Mouse (Mus musculus): Measurements from ENCODE around the gene Ankrd33.

The Ankrd33 gene

GRCm38 (mm10) chr15:101115511-101116110 lies at the start of gene Ankrd33:
Ankrd33 (plus strand) TSS chr15:101115755.
- in situ Hi-C loops (cut with MboI) = no loop called here

- in situ Hi-C loops (cut with MboI) = no loop called here
Observed at GRCm38 (mm10) chr15:101066364-101066847, 49.1 kb upstream of the Ankrd33 start.

DNA sequence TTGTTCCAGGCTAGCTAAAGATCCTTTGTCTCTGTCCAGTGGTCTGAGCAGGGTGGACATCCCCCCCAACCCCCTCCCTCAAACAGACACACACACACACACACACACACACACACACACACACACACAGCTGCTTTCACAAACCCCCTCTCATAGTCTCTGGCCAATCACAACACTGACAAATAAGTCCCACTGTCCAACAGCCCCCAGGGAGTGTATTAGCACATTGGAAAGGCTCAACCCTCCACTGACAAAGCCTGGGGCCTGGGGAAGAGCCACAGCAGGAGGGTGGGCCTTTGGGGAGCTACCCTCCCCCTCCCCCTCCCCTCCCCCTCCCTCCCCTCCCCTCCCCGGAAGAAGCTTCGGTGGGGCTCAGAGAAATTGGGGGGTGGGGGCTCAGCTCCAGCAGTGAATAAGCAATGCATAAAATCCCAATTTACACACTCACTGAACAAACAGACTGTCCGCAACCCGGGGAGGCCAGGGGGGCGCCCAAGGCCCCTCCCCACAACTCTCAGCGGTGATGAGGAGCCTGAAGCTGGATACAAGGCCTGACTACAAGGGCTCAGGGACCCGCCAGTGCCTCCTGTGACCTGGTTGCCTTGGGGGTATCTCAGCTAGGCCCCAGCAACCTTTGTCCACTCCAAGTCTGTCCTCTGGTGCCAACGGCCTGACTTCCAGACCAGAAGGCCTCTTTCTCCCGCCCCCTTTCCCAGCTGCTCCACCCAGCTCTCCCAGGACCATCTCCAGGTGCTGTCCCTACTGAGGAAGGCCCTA lies 48.4 kb upstream of the Ankrd33 start:
- in situ Hi-C loops (cut with MboI) = no loop called here

GRCm38 (mm10) chr15:101068029-101068428 lies 47.5 kb upstream of the Ankrd33 start:
- in situ Hi-C loops (cut with MboI) = no loop called here

DNA sequence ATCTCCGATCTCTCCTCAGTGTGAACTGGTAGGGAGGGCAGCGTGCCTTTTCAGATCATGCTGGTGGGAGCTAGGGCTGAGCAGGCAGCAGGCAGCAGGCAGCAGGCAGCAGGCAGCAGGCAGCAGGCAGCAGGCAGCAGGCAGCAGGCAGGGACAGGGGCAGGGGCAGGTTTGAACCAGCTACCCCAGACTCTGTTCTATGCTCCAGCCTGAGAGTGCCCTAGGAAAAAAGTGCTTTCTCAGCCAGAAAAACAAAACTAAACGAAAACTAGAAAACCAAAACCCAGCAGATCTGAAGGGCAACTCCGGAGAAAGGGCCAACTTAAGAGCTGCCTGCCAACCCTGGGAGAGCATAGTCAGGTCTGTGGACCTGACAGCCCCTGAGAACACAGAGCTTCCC lies 46.9 kb upstream of the Ankrd33 start:
- in situ Hi-C loops (cut with MboI) = no loop called here

DNA sequence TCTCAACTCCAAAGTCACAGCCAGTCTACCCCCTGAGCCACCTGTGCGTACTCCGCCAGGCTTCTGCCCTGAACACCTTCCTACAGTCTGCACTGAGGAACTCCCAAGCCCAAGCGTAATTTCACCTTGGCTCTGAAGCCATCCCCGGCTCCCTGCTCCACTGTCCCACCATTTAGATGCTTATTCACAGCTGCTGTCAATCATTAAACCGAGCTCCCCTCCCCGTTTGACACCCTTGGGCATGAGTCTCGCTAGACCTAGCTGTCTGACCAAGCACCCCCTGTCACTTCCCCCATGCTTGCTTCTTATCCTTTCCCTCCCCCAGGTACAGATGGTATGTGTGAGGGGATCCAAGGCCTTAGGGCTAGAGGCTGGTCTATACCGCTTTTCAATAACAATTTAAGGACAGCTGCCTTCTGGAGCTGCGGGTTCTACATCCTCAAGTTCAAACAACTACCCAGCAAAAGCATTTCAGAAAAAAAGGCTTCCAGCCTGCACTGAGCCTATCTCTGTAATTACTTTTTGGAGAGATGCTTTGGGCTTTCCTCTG lies 45.8 kb upstream of the Ankrd33 start:
- in situ Hi-C loops (cut with MboI) = no loop called here

DNA sequence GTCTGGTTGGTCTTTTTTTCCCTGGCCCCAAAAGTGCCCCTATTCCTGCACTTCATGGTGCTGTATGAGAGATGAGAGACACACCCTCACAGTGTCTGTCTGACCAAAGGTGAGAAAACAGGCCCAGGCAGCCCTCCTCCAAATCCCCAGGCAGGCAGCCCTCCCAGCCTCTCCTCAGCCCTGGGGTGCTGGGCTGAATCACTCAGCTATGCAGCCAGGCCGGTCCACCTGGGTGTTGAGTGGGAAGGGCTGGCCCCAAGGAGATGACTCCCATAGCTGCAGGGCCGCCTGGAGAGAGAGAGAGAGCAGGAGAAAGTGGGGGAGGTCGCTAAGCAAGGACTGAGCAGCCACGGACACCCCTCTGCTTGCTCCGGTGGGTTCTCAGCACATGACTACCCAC lies 44.8 kb upstream of the Ankrd33 start:
- in situ Hi-C loops (cut with MboI) = no loop called here

- in situ Hi-C loops (cut with MboI) = no loop called here
Observed at GRCm38 (mm10) chr15:101072736-101073135, 42.8 kb upstream of the Ankrd33 start.

- in situ Hi-C loops (cut with MboI) = no loop called here
Observed at GRCm38 (mm10) chr15:101074067-101074466, 41.5 kb upstream of the Ankrd33 start.

GRCm38 (mm10) chr15:101075150-101075549 lies 40.4 kb upstream of the Ankrd33 start:
- in situ Hi-C loops (cut with MboI) = no loop called here

GRCm38 (mm10) chr15:101075656-101076055 lies 39.9 kb upstream of the Ankrd33 start:
- in situ Hi-C loops (cut with MboI) = no loop called here

- in situ Hi-C loops (cut with MboI) = no loop called here
Observed at GRCm38 (mm10) chr15:101076071-101077000, 39.2 kb upstream of the Ankrd33 start.

GRCm38 (mm10) chr15:101077001-101077812 lies 38.3 kb upstream of the Ankrd33 start:
- in situ Hi-C loops (cut with MboI) = no loop called here

DNA sequence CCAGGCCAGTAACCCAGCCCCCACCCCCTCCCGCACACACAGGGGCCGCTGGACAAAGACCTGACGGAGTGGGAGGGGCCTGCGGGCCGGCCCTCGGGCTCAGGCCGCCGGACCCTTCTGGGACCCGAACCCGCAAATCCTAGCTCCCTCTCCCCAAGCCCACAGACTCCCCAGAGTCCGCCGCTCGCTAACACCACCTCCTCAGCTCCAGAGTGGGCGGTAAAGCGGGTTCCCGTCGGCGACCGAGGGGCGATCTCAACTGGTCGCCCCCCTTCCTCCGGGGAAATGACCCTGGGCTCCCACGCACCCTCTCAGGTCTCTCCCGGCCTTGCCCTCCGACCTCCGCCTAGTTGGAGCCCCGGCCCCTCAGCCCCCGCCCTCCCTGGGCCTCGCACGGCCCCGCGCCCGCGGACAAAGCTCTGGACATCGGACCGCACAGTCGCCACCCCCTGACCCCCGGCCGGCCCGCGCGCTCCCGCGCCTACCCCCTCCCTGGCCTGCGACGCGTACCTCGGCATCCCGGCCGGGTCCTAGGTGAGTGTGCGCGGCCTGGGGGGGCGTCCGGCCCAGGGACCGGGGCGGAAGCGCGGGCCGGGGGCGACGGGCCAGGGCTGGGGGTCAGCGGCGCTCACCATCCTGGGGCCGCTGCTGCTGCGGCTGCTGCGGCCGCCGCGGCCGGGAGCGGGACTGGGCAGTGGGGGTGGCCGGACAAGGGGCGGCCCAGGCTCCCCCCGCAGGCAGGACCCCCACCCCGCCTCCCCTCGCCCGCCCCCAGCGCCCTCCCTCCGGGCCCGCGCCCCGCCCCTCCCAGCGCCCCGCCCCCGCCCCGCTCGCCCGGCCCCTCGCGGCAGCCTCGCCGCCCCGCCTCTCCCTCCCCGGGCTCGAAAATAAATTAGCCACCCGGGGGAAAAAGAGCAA lies 37.5 kb upstream of the Ankrd33 start, which contains the start of gene Fignl2:
Gene Fignl2, minus strand, starts transcription at position 755 of the 918 bp plus-strand sequence.
- in situ Hi-C loops (cut with MboI) = no loop called here

DNA sequence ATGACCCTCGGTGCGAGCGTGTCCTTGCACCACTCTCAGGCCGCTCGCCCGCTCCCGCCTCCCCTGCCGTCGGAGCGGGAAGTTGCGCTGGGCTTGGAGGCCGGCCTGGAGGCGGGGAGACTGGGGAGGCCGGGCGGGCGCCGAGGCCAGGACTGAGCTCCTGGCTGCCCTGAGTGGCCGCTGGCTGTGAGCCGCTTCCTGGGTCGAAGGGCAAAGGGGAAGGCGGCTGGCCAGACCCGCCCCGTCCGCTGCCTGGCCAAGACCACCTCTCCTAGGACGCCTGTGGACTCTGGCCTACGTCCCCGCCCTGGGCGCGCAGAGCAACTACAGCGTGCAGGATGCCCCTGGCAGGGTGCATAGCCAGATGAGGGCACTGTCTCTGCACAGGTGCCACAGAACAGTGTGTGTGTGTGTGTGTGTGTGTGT lies 36.8 kb upstream of the Ankrd33 start:
- in situ Hi-C loops (cut with MboI) = no loop called here

DNA sequence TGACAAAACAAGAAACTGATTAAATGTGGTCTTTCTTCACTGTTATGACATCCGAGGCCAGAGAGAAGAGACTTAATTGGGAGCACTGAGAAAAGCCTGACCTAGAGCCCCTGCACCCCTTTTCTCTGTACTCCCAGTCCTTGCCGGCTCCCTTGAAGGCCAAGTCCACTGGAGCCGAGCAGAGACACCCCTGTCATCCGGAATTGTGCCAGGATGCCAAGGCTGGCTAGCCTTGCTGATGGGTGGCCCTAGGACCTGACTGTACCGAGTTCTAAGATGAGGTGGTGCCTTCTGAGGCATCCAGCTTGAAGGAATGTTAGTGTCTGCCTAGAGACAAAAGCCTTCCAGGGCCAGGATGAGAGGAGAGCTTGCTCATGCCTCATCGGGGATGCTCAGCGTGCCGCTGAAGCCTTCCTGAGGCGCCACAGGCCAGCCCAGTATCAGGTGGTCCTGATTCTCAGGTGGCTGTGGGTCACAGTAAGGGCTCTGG lies 35.5 kb upstream of the Ankrd33 start:
- in situ Hi-C loops (cut with MboI) = no loop called here

DNA sequence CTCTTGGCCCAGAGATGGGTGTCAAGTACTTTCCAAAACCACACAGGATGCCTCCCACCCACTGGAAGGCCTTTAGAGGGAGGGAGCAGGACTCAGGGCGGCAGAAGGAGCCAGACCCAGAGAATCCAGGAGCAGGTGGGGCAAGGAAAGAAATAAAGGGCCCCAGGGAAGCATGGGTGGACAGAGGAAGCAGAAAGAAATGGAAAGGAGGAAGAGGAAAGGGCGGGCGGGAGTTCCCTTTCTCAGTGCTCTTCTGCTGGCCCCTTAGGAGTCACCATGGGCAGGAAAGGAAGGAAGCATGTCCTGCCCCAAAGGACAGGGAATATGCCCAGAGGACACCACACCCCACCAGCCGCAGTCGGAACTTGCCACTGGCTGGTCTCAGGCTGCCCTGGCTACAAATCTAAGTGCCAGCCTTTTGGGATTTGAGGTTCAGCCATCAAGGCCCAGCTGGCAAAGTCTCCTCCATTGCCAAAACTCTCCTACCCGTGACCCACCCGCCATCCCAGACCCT lies 34.5 kb upstream of the Ankrd33 start:
- in situ Hi-C loops (cut with MboI) = no loop called here

DNA sequence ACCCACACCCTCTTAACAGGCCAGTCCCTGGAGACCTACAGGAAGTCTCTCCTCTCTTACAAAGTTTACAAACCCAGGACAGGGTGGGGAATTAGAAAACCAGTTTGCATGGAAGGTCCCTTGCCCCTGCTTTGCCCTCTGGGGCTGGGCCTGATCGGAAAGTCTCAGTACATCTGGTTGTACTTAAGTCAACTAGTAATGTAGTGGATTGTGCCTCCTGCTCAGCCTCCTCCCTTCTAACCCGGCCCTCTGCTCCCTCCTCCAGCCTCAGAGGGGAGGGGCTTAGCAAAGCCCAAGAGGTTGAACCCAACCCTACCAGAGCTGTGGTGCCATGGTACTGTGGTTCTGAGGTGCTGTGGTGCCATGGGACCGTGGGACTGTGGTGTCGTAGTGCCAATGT lies 33.3 kb upstream of the Ankrd33 start:
- in situ Hi-C loops (cut with MboI) = no loop called here

DNA sequence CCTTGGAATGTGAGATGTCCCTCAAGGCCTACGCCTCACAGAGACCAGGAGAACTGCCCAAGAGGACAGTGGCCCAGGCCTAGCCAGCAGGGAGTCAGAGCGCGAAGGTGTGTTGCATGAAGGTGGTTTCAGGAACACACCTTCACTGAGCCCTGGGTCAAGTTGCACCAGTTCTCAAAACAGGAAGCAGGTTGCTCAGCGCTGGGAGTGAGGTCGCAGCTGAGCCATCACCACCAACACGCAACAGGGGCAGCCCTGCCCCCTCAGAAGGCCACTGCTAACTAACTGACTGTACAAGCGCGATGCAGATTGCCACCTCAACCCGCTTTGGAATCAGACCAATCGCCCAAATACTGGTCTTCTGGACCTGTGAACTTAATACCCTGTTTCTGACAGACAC lies 31.1 kb upstream of the Ankrd33 start:
- in situ Hi-C loops (cut with MboI) = no loop called here

- in situ Hi-C loops (cut with MboI) = no loop called here
Observed at GRCm38 (mm10) chr15:101086451-101086850, 29.1 kb upstream of the Ankrd33 start.
